8 mouse cellular contexts compared by ENCODE assay signal in genomic region chr4:126467721-126468284, GRCm38 (mm10). TPM values are rescaled to one million over a fixed set of nuclear protein-coding genes. Genes with fewer than 3 reads are reported as not detected.
DNase-seq lines count a peak whose midpoint lies in the region; ATAC-seq lines count a peak whose summit lies in the region.

No protein-coding gene starts in this region.

- 3% methylated on average over 24 of the region's 25 CpGs for WGBS in intestine, embryonic 14.5 days
- 4% methylated on average over 25 of the region's 25 CpGs for WGBS in limb, embryonic 12.5 days
- WGBS in midbrain, embryonic 13.5 days: 1% methylated on average over 25 of the region's 25 CpGs

- ATAC-seq in intestine, embryonic 14.5 days (replicated peaks; ENCODE audit: low FRiP score, low TSS enrichment, low read depth): peak; percentile 71
- ATAC-seq in limb, embryonic 12.5 days (ENCODE audit: insufficient number of reproducible peaks, insufficient read depth, low FRiP score, low TSS enrichment, low read depth): peak; percentile 69
- ATAC-seq in midbrain, embryonic 13.5 days: peak; percentile 65

- H3K4me2 ChIP-seq in intestine, embryonic 14.5 days (ENCODE audit: low read length): peak overlapping the region; percentile 64
- H3K4me2 ChIP-seq in limb, embryonic 12.5 days: peak overlapping the region; percentile 72
- peak overlapping the region; percentile 79 for H3K4me2 ChIP-seq in midbrain, embryonic 13.5 days (replicated peaks)

- peak overlapping the region; percentile 91 for H3K9ac ChIP-seq in intestine, embryonic 14.5 days (ENCODE audit: low read length)
- peak overlapping the region; percentile 89 for H3K9ac ChIP-seq in limb, embryonic 12.5 days (replicated peaks)
- peak overlapping the region; percentile 86 for H3K9ac ChIP-seq in midbrain, embryonic 13.5 days (replicated peaks)

- no peaks in the 10 kb centered on the region for H3K36me3 ChIP-seq in intestine, embryonic 14.5 days (ENCODE audit: control insufficient read depth, insufficient read depth, low read length)
- H3K36me3 ChIP-seq in limb, embryonic 12.5 days: no peaks in the 10 kb centered on the region
- H3K36me3 ChIP-seq in midbrain, embryonic 13.5 days: peaks cover under 1% of the 10 kb centered on the region; the same call in 1 of the 2 replicates

- DNase-seq in layer of hippocampus, adult 11-12 months (ENCODE audit: low spot score): peak; percentile 60
- DNase-seq in layer of hippocampus, adult 9-10 months (ENCODE audit: low spot score): no peak
- DNase-seq in cerebellum, postnatal 4 days (ENCODE audit: low spot score in 2 of 2): peak; percentile 38 to 57
- peak; percentile 8 to 34 for DNase-seq in gastrocnemius, adult 8-10 months (ENCODE audit: low spot score in 2 of 2)
- DNase-seq in intestine, embryonic 14.5 days (ENCODE audit: low spot score): no peak
- DNase-seq in spleen, adult 18-20 months: peak; percentile 63 to 65

- H3K9me3 ChIP-seq in intestine, embryonic 14.5 days (ENCODE audit: control insufficient read depth, low read length): no peaks in the 10 kb centered on the region
- H3K9me3 ChIP-seq in limb, embryonic 12.5 days: no peaks in the 10 kb centered on the region
- no peaks in the 10 kb centered on the region for H3K9me3 ChIP-seq in midbrain, embryonic 13.5 days

- peak overlapping the region; percentile 91 for H3K4me3 ChIP-seq in intestine, embryonic 14.5 days (ENCODE audit: low read depth, low read length)
- peak overlapping the region; percentile 87 for H3K4me3 ChIP-seq in limb, embryonic 12.5 days (replicated peaks)
- H3K4me3 ChIP-seq in midbrain, embryonic 13.5 days (replicated peaks): peak overlapping the region; percentile 64

- peaks cover 36% of the 10 kb centered on the region for H3K4me1 ChIP-seq in intestine, embryonic 14.5 days (replicated peaks; ENCODE audit: control insufficient read depth, insufficient read depth, low read length)
- peaks cover 40% of the 10 kb centered on the region for H3K4me1 ChIP-seq in limb, embryonic 12.5 days (replicated peaks)
- peaks cover 53% of the 10 kb centered on the region for H3K4me1 ChIP-seq in midbrain, embryonic 13.5 days (replicated peaks)

- H3K27ac ChIP-seq in intestine, embryonic 14.5 days (ENCODE audit: low read depth): peak overlapping the region; percentile 80
- H3K27ac ChIP-seq in limb, embryonic 12.5 days: peak overlapping the region; percentile 89
- peak overlapping the region; percentile 95 for H3K27ac ChIP-seq in midbrain, embryonic 13.5 days

- no peaks in the 10 kb centered on the region for H3K27me3 ChIP-seq in intestine, embryonic 14.5 days (replicated peaks; ENCODE audit: control insufficient read depth, insufficient read depth, low read length)
- H3K27me3 ChIP-seq in limb, embryonic 12.5 days: no peaks in the 10 kb centered on the region
- no peaks in the 10 kb centered on the region for H3K27me3 ChIP-seq in midbrain, embryonic 13.5 days

RNA-seq across cellular contexts. Expression of gene Ago1, which starts 0.6 kb away (rescaled TPM):
- total RNA-seq in gastrocnemius, adult 8-10 months (2022): 1 to 10 TPM; 5.1 to 6.8 (median 6.0) TPM
- polyA plus RNA-seq in intestine, embryonic 14.5 days (2014; fragmentation: Nextera tagmentation; extraction: Ambion mirVana): 8.0 and 8.9 TPM in 2 replicates
- 5.4 and 5.8 TPM in 2 replicates for polyA plus RNA-seq in limb, embryonic 12.5 days (2016; fragmentation: Nextera tagmentation; extraction: Ambion mirVana)
- 18.5 and 19.5 TPM in 2 replicates for polyA plus RNA-seq in midbrain, embryonic 13.5 days (2015; fragmentation: Nextera tagmentation; extraction: Ambion mirVana)

RNA-seq across cellular contexts. Expression of gene Ago3, which starts 38.4 kb away (rescaled TPM):
- total RNA-seq in gastrocnemius, adult 8-10 months (2022): 10 to 100 TPM in 1 of 4 experiments, 1 to 10 TPM in 3; 6.8 to 11.5 (median 8.0) TPM
- polyA plus RNA-seq in intestine, embryonic 14.5 days (2014; fragmentation: Nextera tagmentation; extraction: Ambion mirVana): 12.3 and 13.2 TPM in 2 replicates
- 17.2 and 18.8 TPM in 2 replicates for polyA plus RNA-seq in limb, embryonic 12.5 days (2016; fragmentation: Nextera tagmentation; extraction: Ambion mirVana)
- 17.7 and 18.4 TPM in 2 replicates for polyA plus RNA-seq in midbrain, embryonic 13.5 days (2015; fragmentation: Nextera tagmentation; extraction: Ambion mirVana)

Comparison
In these comparisons a context has a peak if more than half of its experiments do, and no peak if none do; other contexts are left out.
1. DNase-seq: peak in layer of hippocampus, adult 11-12 months (single experiment), cerebellum, postnatal 4 days (2 of 2), gastrocnemius, adult 8-10 months (2 of 2) and spleen, adult 18-20 months (2 of 2); none in layer of hippocampus, adult 9-10 months (single experiment) and intestine, embryonic 14.5 days (single experiment).
2. Peak in every context shown above with its lines, with median percentiles within 50 percentile points of each other: ATAC-seq, H3K27ac ChIP-seq, H3K4me2 ChIP-seq, H3K4me3 ChIP-seq and H3K9ac ChIP-seq.